Mouse (Mus musculus): ENCODE results near the gene Nfyc. TPM values are rescaled to one million over a fixed set of nuclear protein-coding genes. Genes with fewer than 3 reads are reported as not detected.
A peak's percentile ranks its signal among the peaks of the same experiment; 100 is the strongest.

The Nfyc gene
- total RNA-seq (2012; rRNA removed) (39.5 and 45.9 TPM in 2 replicates), polyA plus RNA-seq (2012; ENCODE audit: insufficient read depth in 1 of 2, insufficient read length in 2 of 2, low read depth in 1 of 2, low replicate concordance in 2 of 2, missing spikeins in 1 of 2) (100 to 1,000 TPM in 1 of 2 experiments, 10 to 100 TPM in 1; 64.8 to 178 TPM)

DNA sequence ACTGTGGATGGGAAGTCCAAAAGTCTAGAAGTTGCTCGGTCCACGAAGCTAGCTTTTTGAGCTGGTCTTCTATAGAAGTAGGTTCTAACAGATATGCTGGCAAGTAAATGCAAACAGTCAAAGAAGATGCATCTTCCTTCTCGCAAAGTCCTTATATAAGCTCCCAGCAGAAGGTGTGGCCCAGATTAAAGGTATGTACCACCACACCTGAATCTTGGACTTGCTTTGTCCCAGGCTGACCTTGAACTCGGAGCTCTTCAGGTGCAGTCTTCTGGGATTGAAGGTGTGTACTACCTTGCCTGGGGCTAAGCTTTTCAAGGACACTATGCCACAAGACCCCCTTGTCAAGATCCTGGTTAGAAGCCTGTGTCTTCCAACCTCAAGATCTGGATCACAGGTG lies at the start of gene Nfyc:
TSS of gene Nfyc (minus strand) at position 101 of the 400 bp plus-strand sequence.
- no peak within 1 kb of the TSS for H3K27ac ChIP-seq (ENCODE audit: control insufficient read depth, low read depth, low read length)
- peaks cover 0 to 3% of the 10 kb centered on the region in 2 experiments for H3K27me3 ChIP-seq (ENCODE audit: control insufficient read depth in 1 of 2, insufficient read depth in 2 of 2, low read length in 2 of 2)
- no peak within 1 kb of the TSS for H3K4me3 ChIP-seq (ENCODE audit: control insufficient read depth in 1 of 2, insufficient read depth in 1 of 2, low read depth in 2 of 2, low read length in 2 of 2)
- no peak for DNase-seq (ENCODE audit: low read depth, low spot score)
- H3K36me3 ChIP-seq (ENCODE audit: control insufficient read depth in 1 of 2, insufficient read depth in 2 of 2, low read length in 2 of 2), result peaks cover 0 to 3% of the 10 kb centered on the region in 2 experiments; a peak in 2 of 4 replicates
- TF ChIP-seq CHD1 (IDR thresholded peaks at IDR 0.05; ENCODE audit: low read depth, low read length), result no peak
- no peak for TF ChIP-seq POLR2AphosphoS5 (IDR thresholded peaks at IDR 0.05; ENCODE audit: borderline replicate concordance, low read depth, low read length)
- TF ChIP-seq ZC3H11A (IDR thresholded peaks at IDR 0.05; ENCODE audit: low read depth, low read length), result no peak
- H3K4me1 ChIP-seq (ENCODE audit: control insufficient read depth in 1 of 2, insufficient read depth in 2 of 2, low read length in 2 of 2), result peaks cover 0 to 2% of the 10 kb centered on the region in 2 experiments; a peak in 2 of 4 replicates
- no peaks in the 10 kb centered on the region for H3K79me2 ChIP-seq (ENCODE audit: control insufficient read depth, insufficient read depth, low read length, poor library complexity)
- no peak within 1 kb of the TSS for H3K9ac ChIP-seq (ENCODE audit: control insufficient read depth, low read depth, low read length, poor library complexity, severe bottlenecking)
- no peaks in the 10 kb centered on the region for H3K9me3 ChIP-seq (replicated peaks; ENCODE audit: insufficient read depth, low read length)

- no peaks in the 10 kb centered on the region for H3K9me3 ChIP-seq (replicated peaks; ENCODE audit: insufficient read depth, low read length)
- H3K27me3 ChIP-seq (ENCODE audit: control insufficient read depth in 1 of 2, insufficient read depth in 2 of 2, low read length in 2 of 2), result peaks cover 0 to 8% of the 10 kb centered on the region in 2 experiments; a peak in 2 of 4 replicates
- H3K36me3 ChIP-seq (ENCODE audit: control insufficient read depth in 1 of 2, insufficient read depth in 2 of 2, low read length in 2 of 2), result peaks cover 0 to 5% of the 10 kb centered on the region in 2 experiments; a peak in 1 of 4 replicates
- peak; percentile 29; the same call in 1 of the 2 replicates for TF ChIP-seq MAFK (IDR thresholded peaks at IDR 0.05; ENCODE audit: borderline replicate concordance, low read depth, low read length)
- TF ChIP-seq UBTF (IDR thresholded peaks at IDR 0.05; ENCODE audit: borderline replicate concordance, insufficient read depth, low read depth, low read length), result no peak
- peak; percentile 25 to 31; a peak in 1 of 4 replicates for TF ChIP-seq EP300 (IDR thresholded peaks at IDR 0.05; ENCODE audit: low read depth in 1 of 2, low read length in 2 of 2)
- no peak for TF ChIP-seq USF1 (IDR thresholded peaks at IDR 0.05; ENCODE audit: low read depth, low read length)
- no peaks in the 10 kb centered on the region for H3K79me2 ChIP-seq (ENCODE audit: control insufficient read depth, insufficient read depth, low read length, poor library complexity)
- H3K4me1 ChIP-seq (ENCODE audit: control insufficient read depth in 1 of 2, insufficient read depth in 2 of 2, low read length in 2 of 2), result peaks cover 0 to 8% of the 10 kb centered on the region in 2 experiments; a peak in 2 of 4 replicates
- peak; percentile 77 for DNase-seq (ENCODE audit: low read depth, low spot score)
- no peak overlapping the region for H3K9ac ChIP-seq (ENCODE audit: control insufficient read depth, low read depth, low read length, poor library complexity, severe bottlenecking)
- no peak overlapping the region for H3K27ac ChIP-seq (ENCODE audit: control insufficient read depth, low read depth, low read length)
- H3K4me3 ChIP-seq (ENCODE audit: control insufficient read depth in 1 of 2, insufficient read depth in 1 of 2, low read depth in 2 of 2, low read length in 2 of 2), result no peak overlapping the region
These were observed 49.5 kb upstream of the Nfyc start for GRCm38 (mm10) chr4:120880731-120881432.

GRCm38 (mm10) chr4:120879386-120879785 lies 48.0 kb upstream of the Nfyc start:
- no peak overlapping the region for H3K27ac ChIP-seq (ENCODE audit: control insufficient read depth, low read depth, low read length)
- no peaks in the 10 kb centered on the region for H3K9me3 ChIP-seq (replicated peaks; ENCODE audit: insufficient read depth, low read length)
- peaks cover 0 to 3% of the 10 kb centered on the region in 2 experiments; a peak in 2 of 4 replicates for H3K27me3 ChIP-seq (ENCODE audit: control insufficient read depth in 1 of 2, insufficient read depth in 2 of 2, low read length in 2 of 2)
- no peak overlapping the region for H3K4me3 ChIP-seq (ENCODE audit: control insufficient read depth in 1 of 2, insufficient read depth in 1 of 2, low read depth in 2 of 2, low read length in 2 of 2)
- peaks cover 0 to 8% of the 10 kb centered on the region in 2 experiments; a peak in 2 of 4 replicates for H3K4me1 ChIP-seq (ENCODE audit: control insufficient read depth in 1 of 2, insufficient read depth in 2 of 2, low read length in 2 of 2)
- TF ChIP-seq POLR2A (IDR thresholded peaks at IDR 0.05; ENCODE audit: control insufficient read depth in 1 of 2, insufficient read depth in 1 of 2, low read depth in 1 of 2, low read length in 2 of 2, poor library complexity in 1 of 2), result no peak
- no peak for TF ChIP-seq MEF2A (IDR thresholded peaks at IDR 0.05; ENCODE audit: extremely low read depth, insufficient replicate concordance, low read depth, low read length, poor library complexity, severe bottlenecking)
- no peak for TF ChIP-seq USF2 (IDR thresholded peaks at IDR 0.05; ENCODE audit: borderline replicate concordance in 1 of 2, insufficient read depth in 1 of 2, low read depth in 1 of 2, low read length in 2 of 2)
- TF ChIP-seq ETS1 (IDR thresholded peaks at IDR 0.05; ENCODE audit: low read depth, low read length), result no peak
- TF ChIP-seq SMC3 (IDR thresholded peaks at IDR 0.05; ENCODE audit: low read depth, low read length), result no peak
- no peak for TF ChIP-seq NELFE (IDR thresholded peaks at IDR 0.05; ENCODE audit: low read depth, low read length)
- no peak for TF ChIP-seq MYC (IDR thresholded peaks at IDR 0.05; ENCODE audit: low read depth, low read length)
- no peak for TF ChIP-seq EP300 (IDR thresholded peaks at IDR 0.05; ENCODE audit: low read depth in 1 of 2, low read length in 2 of 2)
- no peak for TF ChIP-seq MAZ (IDR thresholded peaks at IDR 0.05; ENCODE audit: low read depth, low read length)
- TF ChIP-seq ZNF384 (IDR thresholded peaks at IDR 0.05; ENCODE audit: low read depth, low read length), result no peak
- no peak for TF ChIP-seq POLR2AphosphoS2 (IDR thresholded peaks at IDR 0.05; ENCODE audit: low read length)
- no peak for TF ChIP-seq TBP (IDR thresholded peaks at IDR 0.05; ENCODE audit: low read depth, low read length)
- TF ChIP-seq KAT2A (conservative IDR thresholded peaks at IDR 0.05; ENCODE audit: low read depth, low read length), result no peak
- TF ChIP-seq JUND (IDR thresholded peaks at IDR 0.05; ENCODE audit: low read depth, low read length), result no peak
- H3K36me3 ChIP-seq (ENCODE audit: control insufficient read depth in 1 of 2, insufficient read depth in 2 of 2, low read length in 2 of 2), result peaks cover 0 to 5% of the 10 kb centered on the region in 2 experiments; a peak in 1 of 4 replicates
- no peak for DNase-seq (ENCODE audit: low read depth, low spot score)
- no peaks in the 10 kb centered on the region for H3K79me2 ChIP-seq (ENCODE audit: control insufficient read depth, insufficient read depth, low read length, poor library complexity)
- no peak overlapping the region for H3K9ac ChIP-seq (ENCODE audit: control insufficient read depth, low read depth, low read length, poor library complexity, severe bottlenecking)

Data from MEL (cell line).